Mouse (Mus musculus): ENCODE data around the gene Ttf1. TPM values are rescaled to one million over a fixed set of nuclear protein-coding genes. Genes with fewer than 3 reads are reported as not detected.

The Ttf1 gene
- total RNA-seq (2023) = 10 to 100 TPM; 39.1 to 39.3 TPM

DNA sequence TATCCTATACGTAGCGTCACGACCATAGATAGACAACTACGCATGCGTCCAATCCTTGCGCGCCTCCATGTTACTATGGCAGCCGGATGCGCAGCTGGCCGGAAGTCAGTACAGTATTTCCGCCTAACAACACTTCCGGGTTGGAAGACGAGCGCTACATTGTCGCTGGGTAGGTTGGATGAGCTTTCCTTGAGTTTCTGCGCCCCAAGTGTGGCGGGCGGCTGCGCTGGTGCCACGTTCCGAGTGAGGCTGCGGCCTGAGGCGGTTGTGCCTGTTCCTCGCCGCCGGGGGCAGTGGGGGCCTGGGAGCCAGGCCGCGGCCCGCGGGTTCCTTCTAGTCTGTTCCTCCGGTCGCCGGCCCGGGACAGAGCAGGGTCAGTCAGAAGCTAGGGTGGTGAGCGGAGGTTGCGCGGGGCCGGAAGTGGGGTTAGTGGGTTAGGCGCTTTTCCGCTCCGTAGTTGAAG lies at the start of gene Ttf1:
Gene Ttf1, plus strand, starts transcription at position 128 of the 463 bp plus-strand sequence.

GRCm38 (mm10) chr2:29054991-29055390 lies 5.1 kb upstream of the Ttf1 start, which contains the start of gene Cfap77:
Gene Cfap77 (minus strand): TSS chr2:29055066.

DNA sequence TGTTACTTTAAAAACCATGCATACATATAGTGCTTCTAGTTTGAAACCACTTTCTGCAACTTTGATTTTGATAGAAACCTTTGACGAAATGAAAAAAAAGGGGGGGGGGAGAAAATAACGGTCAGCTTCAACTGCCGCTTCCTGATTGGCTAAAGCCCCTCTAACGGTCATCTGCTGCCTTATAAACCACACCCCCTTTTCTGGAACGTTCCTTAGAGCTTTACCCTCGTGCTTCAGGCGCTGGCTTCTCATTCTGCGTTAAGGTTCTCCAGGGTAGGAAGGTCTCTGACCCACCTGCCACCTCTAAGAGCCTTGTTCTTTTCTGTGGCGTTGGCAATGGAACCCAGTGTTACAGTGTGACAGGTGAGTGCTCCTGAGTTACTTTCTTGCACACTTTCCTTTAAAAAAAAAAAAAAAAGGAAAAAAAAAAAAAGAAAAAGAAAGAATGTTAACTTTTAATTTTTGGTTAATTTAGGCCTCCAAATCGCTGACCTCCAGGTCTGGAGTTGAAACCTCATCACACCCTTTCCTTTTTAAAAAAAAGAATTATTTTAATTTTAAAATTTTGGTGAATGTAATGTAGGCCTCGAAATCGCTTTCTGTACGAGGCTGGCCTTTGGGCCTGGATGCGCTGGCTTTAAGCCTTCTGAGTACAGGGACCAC lies 64.0 kb downstream of the Ttf1 start, which contains the start of gene Setx:
Gene Setx, plus strand, starts transcription at position 275 of the 663 bp plus-strand sequence.

Other genes with a start within 250 kb of the Ttf1 start
- gene Gtf3c4, start 219.9 kb upstream of the Ttf1 start, total RNA-seq (2023) = 10 to 100 TPM; 16.3 to 18.0 TPM
- 10 to 100 TPM; 16.2 to 18.3 TPM for gene Ddx31, start 219.9 kb upstream of the Ttf1 start, total RNA-seq (2023)
- gene Barhl1, start 143.6 kb upstream of the Ttf1 start, total RNA-seq (2023) = not detected
- gene Cfap77, start 5.2 kb upstream of the Ttf1 start, total RNA-seq (2023) = 1 to 10 TPM in 1 of 2 experiments, not detected in 1; 1.3 TPM
- gene Setx, start 63.9 kb downstream of the Ttf1 start, total RNA-seq (2023) = 10 to 100 TPM; 82.4 to 87.3 TPM
- gene Ntng2, start 192.7 kb downstream of the Ttf1 start, total RNA-seq (2023) = 1 to 10 TPM; 5.2 to 7.3 TPM